Mouse (Mus musculus) thymus, postnatal 36 days (tissue): ENCODE results near the gene Scarb1.
A peak's percentile ranks its signal among the peaks of the same experiment; 100 is the strongest.

Source experiments
- DNase-seq, 2 experiments: peaks; one replicate each; pipeline ENCODE4 v3.0.0; 2022; ENCODE audit warnings: mixed read lengths in 2 of 2

Gene Scarb1

GRCm38 (mm10) chr5:125363894-125364293 is 23.0 kb upstream of the Scarb1 start:
- DNase-seq = no peak

- DNase-seq = no peak
These were observed 20.2 kb upstream of the Scarb1 start for GRCm38 (mm10) chr5:125360981-125361510.

GRCm38 (mm10) chr5:125360566-125360965 is 19.7 kb upstream of the Scarb1 start:
- no peak for DNase-seq

- no peak for DNase-seq
These were observed 17.3 kb upstream of the Scarb1 start for GRCm38 (mm10) chr5:125358270-125358608.

GRCm38 (mm10) chr5:125357543-125358269 is 16.8 kb upstream of the Scarb1 start:
- DNase-seq = no peak

GRCm38 (mm10) chr5:125355650-125356049 is 14.8 kb upstream of the Scarb1 start:
- DNase-seq = no peak

GRCm38 (mm10) chr5:125354885-125355492 is 14.1 kb upstream of the Scarb1 start:
- DNase-seq = no peak

GRCm38 (mm10) chr5:125352781-125353294 is 11.9 kb upstream of the Scarb1 start:
- DNase-seq = no peak

GRCm38 (mm10) chr5:125351939-125352338 is 11.0 kb upstream of the Scarb1 start:
- DNase-seq = no peak

GRCm38 (mm10) chr5:125351057-125351456 is 10.2 kb upstream of the Scarb1 start:
- DNase-seq = no peak

- no peak for DNase-seq
These were observed 8.5 kb upstream of the Scarb1 start for GRCm38 (mm10) chr5:125349391-125349790.

- DNase-seq = peak; percentile 48 to 63
These were observed 7.6 kb upstream of the Scarb1 start for GRCm38 (mm10) chr5:125348487-125348886.

GRCm38 (mm10) chr5:125348067-125348466 is 7.2 kb upstream of the Scarb1 start:
- DNase-seq = no peak

- no peak for DNase-seq
These were observed 3.4 kb upstream of the Scarb1 start for GRCm38 (mm10) chr5:125344296-125344695.

GRCm38 (mm10) chr5:125341459-125342090 is 681 bp upstream of the Scarb1 start:
- no peak for DNase-seq

GRCm38 (mm10) chr5:125339851-125340531 is 903 bp downstream of the Scarb1 start:
- peak; percentile 34 to 45 for DNase-seq

GRCm38 (mm10) chr5:125339108-125339751 is 1.7 kb downstream of the Scarb1 start:
- peak; percentile 29 to 32 for DNase-seq

GRCm38 (mm10) chr5:125337526-125337925 is 3.4 kb downstream of the Scarb1 start:
- DNase-seq = no peak

GRCm38 (mm10) chr5:125337012-125337411 is 3.9 kb downstream of the Scarb1 start:
- no peak for DNase-seq

GRCm38 (mm10) chr5:125333009-125333408 is 7.9 kb downstream of the Scarb1 start:
- DNase-seq = no peak

GRCm38 (mm10) chr5:125332333-125332732 is 8.6 kb downstream of the Scarb1 start:
- DNase-seq = no peak

- DNase-seq = no peak
These were observed 9.1 kb downstream of the Scarb1 start for GRCm38 (mm10) chr5:125331811-125332210.

- DNase-seq = no peak
These were observed 9.8 kb downstream of the Scarb1 start for GRCm38 (mm10) chr5:125331094-125331493.
